Mouse (Mus musculus) hematopoietic stem cell, adult 5-6 weeks (primary cell): Measurements from ENCODE around the gene Gm13272. TPM values are rescaled to one million over a fixed set of nuclear protein-coding genes. Genes with fewer than 3 reads are reported as not detected.
A peak's percentile ranks its signal among the peaks of the same experiment; 100 is the strongest.
"Not testable (repeated sequence)": the region's sequence is repeated elsewhere in the genome, so short reads cannot be mapped to it uniquely, and the experiment has no call there.

Source experiments
- ATAC-seq, 2 experiments: fragments of 125-278 bp in 1 of 2; replicated peaks in 1 of 2; 2 replicates each; pipeline ENCODE4 v1.8.0; 2016 to 2017; ENCODE audit warnings: inconsistent platforms in 2 of 2, mild to moderate bottlenecking in 2 of 2, moderate number of reproducible peaks in 2 of 2, low read depth in 1 of 2, moderate TSS enrichment in 1 of 2; ENCODE audit not compliant: low FRiP score in 2 of 2, poor library complexity in 2 of 2, severe bottlenecking in 2 of 2, insufficient read depth in 1 of 2, low TSS enrichment in 1 of 2
- total RNA-seq: library from RNA; stranded (forward); fragments of 172-1452, 232-1000 nt; gene quantifications from 2 replicates; pipeline ENCODE4 v1.2.3, GENCODE M21; 2017

Gene Gm13272
- total RNA-seq = not detected in 2 replicates

GRCm38 (mm10) chr4:88779550-88779949 is at the start of gene Gm13272:
Gene Gm13272 (plus strand): TSS chr4:88779850.
- not testable (repeated sequence) for ATAC-seq

- peak in 1 of 2 experiments; percentile 84; a peak in 2 of 4 replicates for ATAC-seq
These were observed 41.2 kb upstream of the Gm13272 start for GRCm38 (mm10) chr4:88738480-88738879.

- ATAC-seq = no peak; a peak in 1 of 4 replicates
These were observed 40.6 kb upstream of the Gm13272 start for GRCm38 (mm10) chr4:88739036-88739435.

GRCm38 (mm10) chr4:88741426-88741825 is 38.2 kb upstream of the Gm13272 start:
- peak; percentile 52 to 60; a peak in 3 of 4 replicates for ATAC-seq

- peak; percentile 9 to 16; a peak in 1 of 4 replicates for ATAC-seq
These were observed 36.8 kb upstream of the Gm13272 start for GRCm38 (mm10) chr4:88742771-88743371.

GRCm38 (mm10) chr4:88744207-88744606 is 35.4 kb upstream of the Gm13272 start:
- ATAC-seq = no peak

GRCm38 (mm10) chr4:88749926-88750325 is 29.7 kb upstream of the Gm13272 start:
- ATAC-seq = no peak

GRCm38 (mm10) chr4:88754818-88755340 is 24.8 kb upstream of the Gm13272 start, which contains the start of gene Gm13271:
Gene Gm13271 (plus strand): TSS chr4:88754868.
- ATAC-seq = not testable (repeated sequence)

GRCm38 (mm10) chr4:88756581-88757513 is 22.8 kb upstream of the Gm13272 start:
- not testable (repeated sequence) for ATAC-seq

GRCm38 (mm10) chr4:88757628-88758031 is 22.0 kb upstream of the Gm13272 start:
- peak; percentile 100 for ATAC-seq

- ATAC-seq = not testable (repeated sequence)
These were observed 20.9 kb upstream of the Gm13272 start for GRCm38 (mm10) chr4:88758751-88759150.

- ATAC-seq = not testable (repeated sequence)
These were observed 19.9 kb upstream of the Gm13272 start, which contains the start of gene Gm13283 for GRCm38 (mm10) chr4:88759610-88760268. Gene Gm13283 (plus strand): TSS chr4:88760119.

- not testable (repeated sequence) for ATAC-seq
These were observed 19.2 kb upstream of the Gm13272 start for GRCm38 (mm10) chr4:88760431-88760830.

- not testable (repeated sequence) for ATAC-seq
These were observed 17.9 kb upstream of the Gm13272 start for GRCm38 (mm10) chr4:88761776-88762175.

GRCm38 (mm10) chr4:88762341-88762740 is 17.3 kb upstream of the Gm13272 start:
- not testable (repeated sequence) for ATAC-seq

- ATAC-seq = peak; percentile 73 to 85; a peak in 2 of 4 replicates
These were observed 16.1 kb upstream of the Gm13272 start for GRCm38 (mm10) chr4:88763384-88764018.

GRCm38 (mm10) chr4:88773534-88773933 is 6.1 kb upstream of the Gm13272 start, which contains the start of gene Gm13290:
Gene Gm13290 (plus strand): TSS chr4:88773834.
- not testable (repeated sequence) for ATAC-seq
